Mouse (Mus musculus) lung, embryonic 16.5 days (tissue): ENCODE data around the gene Arglu1. TPM values are rescaled to one million over a fixed set of nuclear protein-coding genes. Genes with fewer than 3 reads are reported as not detected.
A peak's percentile ranks its signal among the peaks of the same experiment; 100 is the strongest.

ENCODE experiments used
- ATAC-seq: fragments of 200-750 bp; cut with Nextera tagmentation; 2 replicates; pipeline ENCODE4 v1.8.0; 2017; ENCODE audit warnings: low read depth, mild to moderate bottlenecking, moderate library complexity
- H3K27ac ChIP-seq: fragments of 300-500 bp; sonication (generic); 2 replicates; pipeline ENCODE4 v1.5.1; 2014; ENCODE audit warnings: mild to moderate bottlenecking, control low read depth, low read length
- H3K27me3 ChIP-seq: fragments of 300-500 bp; sonication (generic); 2 replicates; pipeline ENCODE4 v1.6.1; 2014; ENCODE audit warnings: low read depth, low read length, mixed read lengths; ENCODE audit not compliant: control insufficient read depth, insufficient read depth
- H3K36me3 ChIP-seq: fragments of 300-500 bp; sonication (generic); 2 replicates; pipeline ENCODE4 v1.6.1; 2014; ENCODE audit warnings: low read length; ENCODE audit not compliant: control insufficient read depth, insufficient read depth
- H3K4me1 ChIP-seq: fragments of 300-500 bp; sonication (generic); replicated peaks from 2 replicates; pipeline ENCODE4 v1.6.1; 2014; ENCODE audit warnings: low read length, mixed read lengths; ENCODE audit not compliant: control insufficient read depth, insufficient read depth
- H3K4me2 ChIP-seq: fragments of 300-500 bp; sonication (generic); 2 replicates; pipeline ENCODE4 v1.6.1; 2014; ENCODE audit warnings: low read depth, low read length, control low read depth
- H3K4me3 ChIP-seq: fragments of 300-500 bp; sonication (generic); 2 replicates; pipeline ENCODE4 v1.5.1; 2014; ENCODE audit warnings: mild to moderate bottlenecking, low read length, control low read depth
- H3K9ac ChIP-seq: fragments of 300-500 bp; sonication (generic); 2 replicates; pipeline ENCODE4 v1.6.1; 2014; ENCODE audit warnings: low read length, control low read depth
- H3K9me3 ChIP-seq: fragments of 300-500 bp; sonication (generic); 2 replicates; pipeline ENCODE4 v1.6.1; 2016; ENCODE audit warnings: low read length; ENCODE audit not compliant: control insufficient read depth
- WGBS: fragments of 180-500 bp; shearing (Covaris S2); extraction: QIAGEN DNeasy Blood & Tissue Kit; methylation state at CpG from one replicate; pipeline ENCODE4 v1.1.7; 2014; 5-methylcytosine and 5-hydroxymethylcytosine counted together
- polyA plus RNA-seq: library from polyadenylated mRNA; unstranded; fragments of >200 nt; fragmentation: Nextera tagmentation; extraction: Ambion mirVana; gene quantifications from 2 replicates; pipeline ENCODE4 v1.2.1, GENCODE M21; 2015

The Arglu1 gene
- polyA plus RNA-seq, 1 experiment from 2014 or later = 120 TPM

- peaks cover 64% of the 10 kb centered on the region for H3K4me1 ChIP-seq
- H3K36me3 ChIP-seq = no peaks in the 10 kb centered on the region
- H3K9ac ChIP-seq = no peak overlapping the region
- no peak for ATAC-seq
- H3K9me3 ChIP-seq = no peaks in the 10 kb centered on the region
- H3K27ac ChIP-seq = no peak overlapping the region
- no peak overlapping the region for H3K4me3 ChIP-seq
- H3K27me3 ChIP-seq = no peaks in the 10 kb centered on the region
- H3K4me2 ChIP-seq = no peak overlapping the region
- 50% methylated on average over 5 of the region's 5 CpGs for WGBS
Measured at GRCm38 (mm10) chr8:8653343-8653742, 37.0 kb downstream of the Arglu1 start.

GRCm38 (mm10) chr8:8652388-8652787, 37.9 kb downstream of the Arglu1 start:
- H3K27me3 ChIP-seq = no peaks in the 10 kb centered on the region
- H3K4me2 ChIP-seq = no peak overlapping the region
- no peaks in the 10 kb centered on the region for H3K36me3 ChIP-seq
- 76% methylated on average over 4 of the region's 4 CpGs for WGBS
- H3K9ac ChIP-seq = no peak overlapping the region
- no peak overlapping the region for H3K27ac ChIP-seq
- H3K4me3 ChIP-seq = no peak overlapping the region
- ATAC-seq = no peak
- H3K9me3 ChIP-seq = no peaks in the 10 kb centered on the region
- peaks cover 63% of the 10 kb centered on the region for H3K4me1 ChIP-seq

GRCm38 (mm10) chr8:8649944-8650343, 40.4 kb downstream of the Arglu1 start:
- Histone ChIP-seq H3K27ac (peak overlapping the region; percentile 21), H3K4me2 (no peak overlapping the region), H3K4me1 (peaks cover 51% of the 10 kb centered on the region), H3K27me3 (no peaks in the 10 kb centered on the region), H3K36me3 (no peaks in the 10 kb centered on the region), H3K9me3 (no peaks in the 10 kb centered on the region), H3K9ac (no peak overlapping the region), H3K4me3 (no peak overlapping the region)
- 30% methylated on average over 8 of the region's 8 CpGs for WGBS
- ATAC-seq = peak; percentile 65

- no peaks in the 10 kb centered on the region for H3K36me3 ChIP-seq
- no peak overlapping the region for H3K4me3 ChIP-seq
- H3K4me1 ChIP-seq = peaks cover 49% of the 10 kb centered on the region
- no peaks in the 10 kb centered on the region for H3K9me3 ChIP-seq
- H3K27ac ChIP-seq = peak overlapping the region; percentile 21; the same call in 1 of the 2 replicates
- ATAC-seq = peak; percentile 22
- WGBS = 85% methylated on average over 3 of the region's 3 CpGs
- no peak overlapping the region for H3K9ac ChIP-seq
- H3K4me2 ChIP-seq = no peak overlapping the region
- no peaks in the 10 kb centered on the region for H3K27me3 ChIP-seq
Measured at GRCm38 (mm10) chr8:8649536-8649935, 40.8 kb downstream of the Arglu1 start.

GRCm38 (mm10) chr8:8648686-8649085, 41.6 kb downstream of the Arglu1 start:
- H3K9ac ChIP-seq = no peak overlapping the region
- no peak overlapping the region for H3K4me2 ChIP-seq
- no peak overlapping the region for H3K4me3 ChIP-seq
- no peaks in the 10 kb centered on the region for H3K27me3 ChIP-seq
- 65% methylated on average over 7 of the region's 7 CpGs for WGBS
- H3K9me3 ChIP-seq = no peaks in the 10 kb centered on the region
- H3K27ac ChIP-seq = no peak overlapping the region
- ATAC-seq = no peak
- H3K4me1 ChIP-seq = peaks cover 42% of the 10 kb centered on the region
- no peaks in the 10 kb centered on the region for H3K36me3 ChIP-seq

GRCm38 (mm10) chr8:8647824-8648223, 42.5 kb downstream of the Arglu1 start:
- peak overlapping the region; percentile 8; the same call in 1 of the 2 replicates for H3K27ac ChIP-seq
- 0 out of 2 replicates have a peak, but pooled peaks have one; percentile 30 for ATAC-seq

GRCm38 (mm10) chr8:8647319-8647718, 43.0 kb downstream of the Arglu1 start:
- no peak overlapping the region for H3K27ac ChIP-seq
- H3K4me2 ChIP-seq = 0 out of 2 replicates have a peak overlapping the region, but pooled peaks have one; percentile 1
- no peak overlapping the region for H3K9ac ChIP-seq
- H3K36me3 ChIP-seq = no peaks in the 10 kb centered on the region
- no peak for ATAC-seq
- WGBS = 53% methylated on average over 3 of the region's 3 CpGs
- no peak overlapping the region for H3K4me3 ChIP-seq
- H3K9me3 ChIP-seq = no peaks in the 10 kb centered on the region
- no peaks in the 10 kb centered on the region for H3K27me3 ChIP-seq
- H3K4me1 ChIP-seq = peaks cover 38% of the 10 kb centered on the region

More at GRCm38 (mm10) chr8:8647824-8648223, 42.5 kb downstream of the Arglu1 start:
- H3K27me3 ChIP-seq = no peaks in the 10 kb centered on the region
- peaks cover 38% of the 10 kb centered on the region for H3K4me1 ChIP-seq
- no peak overlapping the region for H3K9ac ChIP-seq
- 0 out of 2 replicates have a peak overlapping the region, but pooled peaks have one; percentile 1 for H3K4me2 ChIP-seq
- H3K9me3 ChIP-seq = no peaks in the 10 kb centered on the region
- H3K4me3 ChIP-seq = no peak overlapping the region
- 62% methylated on average over 7 of the region's 7 CpGs for WGBS
- H3K36me3 ChIP-seq = no peaks in the 10 kb centered on the region

- Histone ChIP-seq H3K36me3 (no peaks in the 10 kb centered on the region), H3K4me2 (no peak overlapping the region), H3K4me3 (no peak overlapping the region), H3K4me1 (peaks cover 19% of the 10 kb centered on the region), H3K9me3 (no peaks in the 10 kb centered on the region), H3K9ac (no peak overlapping the region), H3K27me3 (no peaks in the 10 kb centered on the region), H3K27ac (no peak overlapping the region)
- 74% methylated on average over 11 of the region's 11 CpGs for WGBS
- ATAC-seq = no peak
Measured at GRCm38 (mm10) chr8:8644160-8644915, 46.0 kb downstream of the Arglu1 start.

- Histone ChIP-seq H3K9ac (no peak overlapping the region), H3K4me3 (no peak overlapping the region), H3K27ac (no peak overlapping the region), H3K9me3 (no peaks in the 10 kb centered on the region), H3K36me3 (0 out of 2 replicates have a peak, but pooled peaks cover 7% of the 10 kb centered on the region), H3K4me1 (no peaks in the 10 kb centered on the region), H3K27me3 (no peaks in the 10 kb centered on the region), H3K4me2 (no peak overlapping the region)
- no peak for ATAC-seq
- 49% methylated on average over 4 of the region's 4 CpGs for whole genome bisulfite sequencing
Measured at GRCm38 (mm10) chr8:8640264-8640588, 50.1 kb downstream of the Arglu1 start.
